In genomic region chr12:108903600-108904275, GRCm38 (mm10) we compare ENCODE assay signal across 9 mouse cellular contexts. TPM values are rescaled to one million over a fixed set of nuclear protein-coding genes. Genes with fewer than 3 reads are reported as not detected.
DNase-seq lines count a peak whose midpoint lies in the region; ATAC-seq and TF ChIP-seq lines count a peak whose summit lies in the region.
"Had no signal": no experiment of that assay in that cellular context is flagged by ENCODE, and none has a peak within 500 bp of the region (broad histone marks: within the 10 kb centered on the region; RNA-seq: fewer than 3 reads in every experiment).

No protein-coding gene starts in this region.

- peak; percentile 39 for DNase-seq in liver, adult 2 months (ENCODE audit: extremely low read depth, low read depth, low spot score)
- DNase-seq in liver, embryonic 11.5 days (ENCODE audit: low spot score): no peak
- peak; percentile 76 for DNase-seq in brain, embryonic 18.5 days (ENCODE audit: low read depth, low spot score)
- peak; percentile 79 for DNase-seq in intestine, embryonic 14.5 days (ENCODE audit: low spot score)
- DNase-seq in left cerebral cortex, postnatal 10 days (ENCODE audit: extremely low spot score in 1 of 2, low spot score in 2 of 2): peak; percentile 72 to 80
- DNase-seq in thymus, postnatal 0 days (ENCODE audit: low spot score): peak; percentile 70

- H3K79me2 ChIP-seq in liver, adult 2 months (ENCODE audit: control insufficient read depth, insufficient read depth, low read length): no peaks in the 10 kb centered on the region

- H3K27ac ChIP-seq in liver, adult 2 months (replicated peaks; ENCODE audit: insufficient read depth, low read depth, low read length): no peak overlapping the region
- H3K27ac ChIP-seq in liver, embryonic 11.5 days (ENCODE audit: low read depth, low read length): no peak overlapping the region; the same call in 1 of the 2 replicates
- no peak overlapping the region for H3K27ac ChIP-seq in forebrain, embryonic 16.5 days (ENCODE audit: low read length)
- 0 out of 2 replicates have a peak overlapping the region, but pooled peaks have one; percentile 13 for H3K27ac ChIP-seq in intestine, embryonic 14.5 days (ENCODE audit: low read depth)
- peak overlapping the region; percentile 63; the same call in 1 of the 2 replicates for H3K27ac ChIP-seq in midbrain, embryonic 13.5 days
- H3K27ac ChIP-seq: lung, embryonic 15.5 days had no signal

- no peaks in the 10 kb centered on the region for H3K27me3 ChIP-seq in liver, adult 2 months (ENCODE audit: control insufficient read depth, insufficient read depth, low read length)
- no peaks in the 10 kb centered on the region for H3K27me3 ChIP-seq in liver, embryonic 11.5 days (replicated peaks; ENCODE audit: control insufficient read depth, insufficient read depth, low read length)
- H3K27me3 ChIP-seq in forebrain, embryonic 16.5 days (replicated peaks; ENCODE audit: control insufficient read depth, insufficient read depth, low read length): no peaks in the 10 kb centered on the region
- H3K27me3 ChIP-seq in intestine, embryonic 14.5 days (replicated peaks; ENCODE audit: control insufficient read depth, insufficient read depth, low read length): no peaks in the 10 kb centered on the region
- no peaks in the 10 kb centered on the region for H3K27me3 ChIP-seq in midbrain, embryonic 13.5 days
- H3K27me3 ChIP-seq: lung, embryonic 15.5 days had no signal

- no peak for TF ChIP-seq POLR2A in liver, adult 2 months (IDR thresholded peaks at IDR 0.05; ENCODE audit: extremely low read depth, insufficient read depth, low read length)

- intact Hi-C loops in left cerebral cortex, postnatal 10 days (cut with DNase I): loop anchor here (5.0 kb wide), 2 partner anchors 1469 to 1494 kb away; no protein-coding TSS in a partner anchor

- H3K4me3 ChIP-seq in liver, adult 2 months (ENCODE audit: insufficient read depth, low read depth, low read length): no peak overlapping the region
- H3K4me3 ChIP-seq in liver, embryonic 11.5 days (ENCODE audit: low read depth, low read length): no peak overlapping the region
- H3K4me3 ChIP-seq in forebrain, embryonic 16.5 days (replicated peaks; ENCODE audit: low read length): no peak overlapping the region
- H3K4me3 ChIP-seq in intestine, embryonic 14.5 days (ENCODE audit: low read depth, low read length): no peak overlapping the region
- H3K4me3 ChIP-seq in midbrain, embryonic 13.5 days (replicated peaks): no peak overlapping the region
- H3K4me3 ChIP-seq: lung, embryonic 15.5 days had no signal

- ATAC-seq in liver, embryonic 11.5 days (replicated peaks; ENCODE audit: low FRiP score): no peak
- ATAC-seq in forebrain, embryonic 16.5 days: peak; percentile 49; the same call in 1 of the 2 replicates
- no peak; the same call in 1 of the 2 replicates for ATAC-seq in intestine, embryonic 14.5 days (replicated peaks; ENCODE audit: low FRiP score, low TSS enrichment, low read depth)
- ATAC-seq in midbrain, embryonic 13.5 days: peak; percentile 10; the same call in 1 of the 2 replicates

- WGBS in liver, adult 2 months: 90% methylated on average over 8 of the region's 8 CpGs
- WGBS in liver, embryonic 11.5 days: 84% methylated on average over 8 of the region's 8 CpGs
- 55% methylated on average over 8 of the region's 8 CpGs for WGBS in forebrain, embryonic 16.5 days
- WGBS in intestine, embryonic 14.5 days: 63% methylated on average over 8 of the region's 8 CpGs
- 77% methylated on average over 8 of the region's 8 CpGs for WGBS in midbrain, embryonic 13.5 days

- H3K36me3 ChIP-seq in liver, adult 2 months (ENCODE audit: control insufficient read depth, insufficient read depth, low read length): no peaks in the 10 kb centered on the region
- no peaks in the 10 kb centered on the region for H3K36me3 ChIP-seq in liver, embryonic 11.5 days (ENCODE audit: control insufficient read depth, insufficient read depth, low read length)
- H3K36me3 ChIP-seq in forebrain, embryonic 16.5 days (ENCODE audit: control insufficient read depth, insufficient read depth): no peaks in the 10 kb centered on the region
- no peaks in the 10 kb centered on the region for H3K36me3 ChIP-seq in intestine, embryonic 14.5 days (ENCODE audit: control insufficient read depth, insufficient read depth, low read length)
- H3K36me3 ChIP-seq in midbrain, embryonic 13.5 days: no peaks in the 10 kb centered on the region
- H3K36me3 ChIP-seq: lung, embryonic 15.5 days had no signal

- peak; percentile 30; the same call in 1 of the 2 replicates for TF ChIP-seq CTCF in liver, adult 2 months (IDR thresholded peaks at IDR 0.05; ENCODE audit: low read depth, low read length)

- no peaks in the 10 kb centered on the region for H3K9me3 ChIP-seq in liver, embryonic 11.5 days (ENCODE audit: control insufficient read depth, low read length)
- H3K9me3 ChIP-seq in forebrain, embryonic 16.5 days (ENCODE audit: control insufficient read depth, low read length): no peaks in the 10 kb centered on the region
- H3K9me3 ChIP-seq in intestine, embryonic 14.5 days (ENCODE audit: control insufficient read depth, low read length): no peaks in the 10 kb centered on the region
- no peaks in the 10 kb centered on the region for H3K9me3 ChIP-seq in midbrain, embryonic 13.5 days
- H3K9me3 ChIP-seq: lung, embryonic 15.5 days had no signal

- H3K4me1 ChIP-seq in liver, adult 2 months (ENCODE audit: control insufficient read depth, insufficient read depth, low read length): no peaks in the 10 kb centered on the region
- no peaks in the 10 kb centered on the region for H3K4me1 ChIP-seq in liver, embryonic 11.5 days (replicated peaks; ENCODE audit: control insufficient read depth, insufficient read depth, low read length)
- H3K4me1 ChIP-seq in forebrain, embryonic 16.5 days (replicated peaks; ENCODE audit: control insufficient read depth, insufficient read depth, low read length): peaks cover 27% of the 10 kb centered on the region
- H3K4me1 ChIP-seq in intestine, embryonic 14.5 days (replicated peaks; ENCODE audit: control insufficient read depth, insufficient read depth, low read length): peaks cover 27% of the 10 kb centered on the region
- H3K4me1 ChIP-seq in midbrain, embryonic 13.5 days (replicated peaks): peaks cover 52% of the 10 kb centered on the region

- no peak overlapping the region for H3K4me2 ChIP-seq in liver, embryonic 11.5 days
- no peak overlapping the region for H3K4me2 ChIP-seq in forebrain, embryonic 16.5 days (ENCODE audit: low read length)
- no peak overlapping the region for H3K4me2 ChIP-seq in intestine, embryonic 14.5 days (ENCODE audit: low read length)
- H3K4me2 ChIP-seq in midbrain, embryonic 13.5 days (replicated peaks): no peak overlapping the region
- H3K4me2 ChIP-seq: lung, embryonic 15.5 days had no signal

- H3K9ac ChIP-seq in liver, adult 2 months (ENCODE audit: low read depth, low read length): no peak overlapping the region
- no peak overlapping the region for H3K9ac ChIP-seq in liver, embryonic 11.5 days (ENCODE audit: low read depth, low read length)
- peak overlapping the region; percentile 20; the same call in 1 of the 2 replicates for H3K9ac ChIP-seq in forebrain, embryonic 16.5 days (replicated peaks; ENCODE audit: low read depth, low read length)
- H3K9ac ChIP-seq in intestine, embryonic 14.5 days (ENCODE audit: low read length): no peak overlapping the region
- H3K9ac ChIP-seq in midbrain, embryonic 13.5 days (replicated peaks): no peak overlapping the region
- H3K9ac ChIP-seq: lung, embryonic 15.5 days had no signal

RNA-seq across cellular contexts. Expression of gene Wars, which starts 9.8 kb away (rescaled TPM):
- total RNA-seq in liver, adult 2 months (2014; rRNA removed): 11.7 and 14.2 TPM in 2 replicates
- polyA plus RNA-seq in liver, adult 2 months (2012; rRNA removed): 20.2 and 24.3 TPM in 2 replicates
- polyA plus RNA-seq in liver, embryonic 11.5 days (2014; fragmentation: Nextera tagmentation; extraction: Ambion mirVana): 90.8 and 102 TPM in 2 replicates
- polyA plus RNA-seq in forebrain, embryonic 16.5 days (2015; fragmentation: Nextera tagmentation; extraction: Ambion mirVana): 113 and 114 TPM in 2 replicates
- 93.0 and 94.1 TPM in 2 replicates for polyA plus RNA-seq in intestine, embryonic 14.5 days (2014; fragmentation: Nextera tagmentation; extraction: Ambion mirVana)
- 10 to 100 TPM; 90.4 to 92.5 TPM for total RNA-seq in left cerebral cortex, postnatal 10 days (2021)
- 107 and 108 TPM in 2 replicates for polyA plus RNA-seq in midbrain, embryonic 13.5 days (2015; fragmentation: Nextera tagmentation; extraction: Ambion mirVana)
- 59.5 and 64.1 TPM in 2 replicates for polyA plus RNA-seq in thymus, postnatal 0 days (2015; fragmentation: Nextera tagmentation; extraction: Ambion mirVana)

RNA-seq across cellular contexts. Expression of gene Wdr25, which starts 10.3 kb away (rescaled TPM):
- 9.3 and 11.4 TPM in 2 replicates for total RNA-seq in liver, adult 2 months (2014; rRNA removed)
- 9.4 and 11.6 TPM in 2 replicates for polyA plus RNA-seq in liver, adult 2 months (2012; rRNA removed)
- 4.1 and 5.3 TPM in 2 replicates for polyA plus RNA-seq in liver, embryonic 11.5 days (2014; fragmentation: Nextera tagmentation; extraction: Ambion mirVana)
- polyA plus RNA-seq in forebrain, embryonic 16.5 days (2015; fragmentation: Nextera tagmentation; extraction: Ambion mirVana): 8.6 and 9.1 TPM in 2 replicates
- 3.8 and 4.9 TPM in 2 replicates for polyA plus RNA-seq in intestine, embryonic 14.5 days (2014; fragmentation: Nextera tagmentation; extraction: Ambion mirVana)
- total RNA-seq in left cerebral cortex, postnatal 10 days (2021): 1 to 10 TPM; 5.8 to 6.1 TPM
- 6.2 and 9.1 TPM in 2 replicates for polyA plus RNA-seq in midbrain, embryonic 13.5 days (2015; fragmentation: Nextera tagmentation; extraction: Ambion mirVana)
- polyA plus RNA-seq in thymus, postnatal 0 days (2015; fragmentation: Nextera tagmentation; extraction: Ambion mirVana): 8.1 and 9.1 TPM in 2 replicates

Comparison
In these comparisons a context has a peak if more than half of its experiments do, and no peak if none do; other contexts are left out.
1. H3K27ac ChIP-seq: peak in intestine, embryonic 14.5 days (single experiment) and midbrain, embryonic 13.5 days (single experiment); none in liver, adult 2 months (single experiment), liver, embryonic 11.5 days (single experiment) and forebrain, embryonic 16.5 days (single experiment).
2. ATAC-seq: peak in forebrain, embryonic 16.5 days (single experiment) and midbrain, embryonic 13.5 days (single experiment); none in liver, embryonic 11.5 days (single experiment) and intestine, embryonic 14.5 days (single experiment).